Mouse (Mus musculus): Measurements from ENCODE around the gene Sema6d. TPM values are rescaled to one million over a fixed set of nuclear protein-coding genes. Genes with fewer than 3 reads are reported as not detected.

Gene Sema6d
- total RNA-seq, 2 experiments from 2014 or later, result 44.1 to 44.7 TPM

- DNase-seq (ENCODE audit: low spot score in 2 of 2), result no peak
Observed at GRCm38 (mm10) chr2:124162001-124162599, 72.3 kb downstream of the Sema6d start.

GRCm38 (mm10) chr2:124168411-124168810 lies 78.6 kb downstream of the Sema6d start:
- no peak for DNase-seq (ENCODE audit: low spot score in 2 of 2)

- no peak for DNase-seq (ENCODE audit: low spot score in 2 of 2)
Observed at GRCm38 (mm10) chr2:124171718-124172117, 81.9 kb downstream of the Sema6d start.

- no peak for DNase-seq (ENCODE audit: low spot score in 2 of 2)
Observed at GRCm38 (mm10) chr2:124176265-124176664, 86.5 kb downstream of the Sema6d start.

- no peak for DNase-seq (ENCODE audit: low spot score in 2 of 2)
Observed at GRCm38 (mm10) chr2:124176711-124177169, 87.0 kb downstream of the Sema6d start.

GRCm38 (mm10) chr2:124189271-124189670 lies 99.5 kb downstream of the Sema6d start:
- no peak for DNase-seq (ENCODE audit: low spot score in 2 of 2)

- no peak for DNase-seq (ENCODE audit: low spot score in 2 of 2)
Observed at GRCm38 (mm10) chr2:124194041-124194440, 104.3 kb downstream of the Sema6d start.

- no peak for DNase-seq (ENCODE audit: low spot score in 2 of 2)
Observed at GRCm38 (mm10) chr2:124201493-124201892, 111.7 kb downstream of the Sema6d start.

- DNase-seq (ENCODE audit: low spot score in 2 of 2), result no peak
Observed at GRCm38 (mm10) chr2:124202475-124202990, 112.8 kb downstream of the Sema6d start.

- DNase-seq (ENCODE audit: low spot score in 2 of 2), result no peak
Observed at GRCm38 (mm10) chr2:124205811-124206210, 116.0 kb downstream of the Sema6d start.

- DNase-seq (ENCODE audit: low spot score in 2 of 2), result no peak
Observed at GRCm38 (mm10) chr2:124208251-124208650, 118.5 kb downstream of the Sema6d start.

- no peak for DNase-seq (ENCODE audit: low spot score in 2 of 2)
Observed at GRCm38 (mm10) chr2:124223559-124223958, 133.8 kb downstream of the Sema6d start.

GRCm38 (mm10) chr2:124224328-124224727 lies 134.6 kb downstream of the Sema6d start:
- DNase-seq (ENCODE audit: low spot score in 2 of 2), result no peak

- no peak for DNase-seq (ENCODE audit: low spot score in 2 of 2)
Observed at GRCm38 (mm10) chr2:124234636-124235221, 145.0 kb downstream of the Sema6d start.

- DNase-seq (ENCODE audit: low spot score in 2 of 2), result no peak
Observed at GRCm38 (mm10) chr2:124235237-124236055, 145.7 kb downstream of the Sema6d start.

- DNase-seq (ENCODE audit: low spot score in 2 of 2), result no peak
Observed at GRCm38 (mm10) chr2:124236831-124237230, 147.1 kb downstream of the Sema6d start.

GRCm38 (mm10) chr2:124243608-124244007 lies 153.8 kb downstream of the Sema6d start:
- DNase-seq (ENCODE audit: low spot score in 2 of 2), result no peak

- DNase-seq (ENCODE audit: low spot score in 2 of 2), result no peak
Observed at GRCm38 (mm10) chr2:124244543-124245245, 154.9 kb downstream of the Sema6d start.

- DNase-seq (ENCODE audit: low spot score in 2 of 2), result no peak
Observed at GRCm38 (mm10) chr2:124258108-124258507, 168.3 kb downstream of the Sema6d start.

GRCm38 (mm10) chr2:124264309-124264708 lies 174.5 kb downstream of the Sema6d start:
- no peak for DNase-seq (ENCODE audit: low spot score in 2 of 2)

GRCm38 (mm10) chr2:124271156-124271555 lies 181.4 kb downstream of the Sema6d start:
- peak; percentile 23 to 34 for DNase-seq (ENCODE audit: low spot score in 2 of 2)
